Mouse (Mus musculus): ENCODE results near the gene Msrb3.

Gene Msrb3

DNA sequence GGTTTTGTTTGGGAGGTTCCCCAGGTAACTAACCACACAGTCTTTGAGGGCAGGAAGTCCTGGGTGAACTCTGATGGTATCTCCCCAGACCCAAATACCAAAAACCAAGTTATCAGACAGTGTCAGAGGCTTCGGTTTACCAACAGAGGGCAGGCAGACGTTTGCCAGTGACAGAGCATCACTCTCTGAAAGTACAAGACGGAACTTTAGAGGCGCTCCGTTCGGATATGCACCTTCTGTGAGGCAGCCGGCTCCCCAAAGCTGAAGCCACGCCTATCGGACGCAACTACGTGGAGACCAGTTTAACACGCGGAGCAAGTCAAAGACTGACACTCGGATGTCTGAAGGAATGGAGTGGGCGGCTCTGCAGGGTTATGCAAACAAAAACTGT lies 3.0 kb downstream of the Msrb3 start:
- no peak for DNase-seq

DNA sequence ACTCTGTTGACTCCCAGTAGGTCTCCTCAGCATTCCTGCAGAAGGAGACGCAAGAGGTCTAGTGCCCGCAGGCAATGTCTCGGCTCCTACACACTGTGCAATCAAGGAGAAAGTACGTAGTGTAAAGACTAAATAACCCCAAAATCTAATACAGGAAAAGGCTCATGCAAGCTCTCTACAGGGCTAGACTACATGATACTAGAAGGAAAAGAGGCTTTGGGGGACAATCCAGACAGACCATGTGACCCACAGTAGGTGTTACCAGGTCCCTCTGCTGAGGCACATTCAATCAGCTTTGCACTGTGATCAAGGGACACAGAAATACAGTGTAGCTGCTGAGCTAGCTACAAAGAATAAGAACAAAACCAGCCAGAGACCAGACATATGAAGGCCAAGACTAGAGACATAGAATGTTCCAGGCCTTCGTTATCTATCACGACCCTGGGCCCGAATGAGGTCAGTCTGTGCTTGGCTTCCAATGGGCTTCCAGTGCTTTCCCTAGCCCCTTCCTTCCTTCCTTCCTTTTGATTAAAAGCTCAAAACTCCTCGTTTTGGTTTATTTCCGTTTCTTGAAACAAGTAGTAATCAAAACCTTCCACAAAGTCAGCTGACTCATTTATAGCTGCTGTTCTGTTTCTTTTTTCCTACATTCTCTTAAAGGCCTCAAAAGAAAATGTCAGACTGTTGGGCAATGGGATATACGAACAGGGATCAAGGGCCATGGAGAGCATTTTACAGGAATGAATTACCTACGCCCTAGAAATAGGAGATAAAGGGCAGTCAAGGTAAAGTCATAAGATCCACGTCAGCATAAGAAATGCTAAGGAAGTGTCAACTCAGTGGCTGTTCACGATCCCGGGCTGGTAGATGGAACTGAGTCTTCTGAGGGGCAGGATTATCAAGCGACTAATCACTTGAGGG lies 3.7 kb downstream of the Msrb3 start:
- DNase-seq, result no peak

DNA sequence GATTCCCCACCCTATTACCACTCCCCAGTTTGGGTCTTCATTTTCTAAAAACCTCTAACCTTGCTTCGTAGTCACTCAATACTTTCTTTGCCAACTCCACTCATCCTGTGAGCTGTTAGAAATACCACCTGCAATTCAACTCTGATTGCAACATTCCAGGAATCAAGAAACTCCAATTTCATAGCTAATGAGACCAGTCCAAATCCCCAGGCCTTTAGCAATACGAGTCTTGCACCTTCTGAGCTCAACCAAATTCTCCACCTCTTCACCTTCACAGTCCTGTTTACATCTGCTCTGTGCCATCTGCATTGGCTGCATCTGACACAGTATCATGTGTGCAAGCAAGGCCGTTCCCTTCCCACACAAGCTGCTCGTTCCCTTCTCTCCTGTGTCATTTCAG lies 5.0 kb downstream of the Msrb3 start:
- DNase-seq, result no peak

DNA sequence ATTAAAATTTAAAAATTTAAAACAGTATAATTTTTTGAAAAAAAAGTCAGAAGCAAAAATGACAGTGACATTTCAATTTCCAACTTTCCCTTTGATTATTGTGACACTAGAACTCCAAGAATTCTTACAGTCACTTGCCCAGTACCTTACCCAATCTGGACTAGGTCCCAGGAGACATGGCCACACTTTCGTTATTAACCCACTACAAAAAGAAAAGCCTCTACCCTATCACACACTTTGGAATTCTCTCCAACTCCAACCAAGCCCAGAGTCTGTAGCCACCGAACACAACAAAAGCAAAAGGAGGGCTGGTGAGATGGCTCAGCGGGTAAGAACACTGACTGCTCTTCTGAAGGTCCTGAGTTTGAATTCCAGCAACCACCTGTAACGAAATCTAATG lies 7.8 kb downstream of the Msrb3 start:
- no peak for DNase-seq

DNA sequence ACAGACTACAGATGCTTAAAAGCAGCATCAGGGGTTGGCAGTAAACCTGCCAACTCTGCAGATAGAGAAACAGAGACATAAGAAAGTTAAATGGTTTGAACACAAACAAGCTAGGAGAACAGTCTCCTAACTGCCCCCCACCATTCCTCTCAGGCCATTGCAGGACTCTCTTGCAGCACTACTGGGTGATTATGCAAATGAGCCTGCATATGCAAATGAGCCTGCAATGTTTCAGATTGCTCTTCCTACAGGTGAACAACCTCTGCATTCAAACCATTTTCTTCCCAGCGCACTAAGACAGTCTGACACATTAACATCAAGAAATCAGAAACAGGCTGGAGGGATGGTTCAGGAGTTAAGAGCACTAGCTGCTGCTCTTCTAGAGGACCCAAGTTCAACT lies 8.3 kb downstream of the Msrb3 start:
- DNase-seq, result no peak

DNA sequence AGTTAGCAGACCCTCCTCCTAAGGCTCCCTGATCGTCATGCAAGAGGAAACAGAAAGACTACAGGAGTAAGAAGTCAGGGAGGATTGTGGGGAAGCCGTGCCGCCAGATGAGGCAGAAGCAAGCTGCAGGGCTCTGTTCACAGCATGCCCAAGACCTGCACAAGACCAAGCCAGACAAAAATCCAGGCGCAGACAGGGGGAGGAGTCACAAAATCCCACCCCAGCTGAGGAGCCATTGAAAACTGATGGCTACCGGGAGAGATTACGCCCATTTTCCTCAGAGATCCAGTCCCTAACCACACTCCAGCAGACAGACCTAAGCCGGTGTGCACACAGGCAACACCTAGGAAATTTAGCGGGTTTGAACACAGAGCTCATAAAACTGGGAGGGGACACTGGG lies 10.4 kb downstream of the Msrb3 start:
- DNase-seq, result no peak

DNA sequence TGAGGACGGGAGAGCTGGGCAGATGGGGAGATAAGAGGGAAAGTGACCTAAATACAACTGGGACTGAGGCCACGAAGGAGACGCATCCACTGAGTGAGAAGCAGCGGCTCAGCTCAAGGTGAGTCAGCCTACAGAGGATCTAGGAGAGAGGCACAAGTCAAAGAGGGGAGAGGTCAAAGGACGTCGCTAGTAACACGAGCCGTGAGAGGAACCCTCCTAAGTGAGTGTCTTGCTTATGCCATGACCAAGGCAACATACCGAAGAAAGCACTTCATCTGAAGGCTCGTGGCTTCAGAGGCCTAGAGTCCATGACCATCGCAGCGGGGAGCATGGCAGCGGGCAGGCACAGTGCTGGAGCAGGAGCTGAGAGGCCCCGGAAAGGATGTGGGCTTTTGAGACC lies 14.7 kb downstream of the Msrb3 start:
- no peak for DNase-seq

DNA sequence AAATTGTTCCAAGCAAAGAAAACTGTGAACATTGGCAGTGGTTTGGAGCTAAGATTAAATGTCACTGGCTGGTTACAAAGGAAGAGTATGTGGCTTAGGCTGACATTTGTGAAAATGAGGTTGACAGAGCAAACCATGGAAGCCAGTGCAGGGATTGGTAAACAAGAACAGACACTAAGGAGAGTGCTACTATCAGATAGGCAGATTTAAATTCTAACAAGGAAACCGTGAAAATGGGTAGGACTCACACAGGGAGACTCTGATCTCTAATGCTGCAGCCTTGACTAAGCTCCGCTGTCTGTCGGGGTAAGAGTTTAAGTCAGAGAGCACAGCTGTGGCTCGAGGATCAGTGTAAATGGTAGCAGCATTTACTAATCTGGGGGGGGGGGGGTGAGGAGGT lies 15.2 kb downstream of the Msrb3 start:
- no peak for DNase-seq

DNA sequence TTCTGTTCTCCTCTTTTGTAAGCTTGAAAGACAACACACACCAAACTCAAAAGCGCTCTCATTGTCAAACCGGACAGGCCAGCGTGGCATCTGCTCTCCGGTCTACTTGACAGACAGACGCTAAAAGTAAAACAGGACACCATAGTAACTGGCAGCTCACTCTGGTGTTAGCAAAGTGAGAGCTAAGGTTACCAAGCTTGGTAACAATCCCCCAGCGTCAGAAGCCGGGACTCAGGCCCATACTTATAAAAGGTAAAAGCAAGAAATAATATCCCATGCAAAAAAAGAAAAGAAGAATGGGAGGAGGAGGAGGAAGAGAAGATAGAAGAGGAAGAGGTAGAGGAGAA lies 15.9 kb downstream of the Msrb3 start:
- DNase-seq, result no peak

DNA sequence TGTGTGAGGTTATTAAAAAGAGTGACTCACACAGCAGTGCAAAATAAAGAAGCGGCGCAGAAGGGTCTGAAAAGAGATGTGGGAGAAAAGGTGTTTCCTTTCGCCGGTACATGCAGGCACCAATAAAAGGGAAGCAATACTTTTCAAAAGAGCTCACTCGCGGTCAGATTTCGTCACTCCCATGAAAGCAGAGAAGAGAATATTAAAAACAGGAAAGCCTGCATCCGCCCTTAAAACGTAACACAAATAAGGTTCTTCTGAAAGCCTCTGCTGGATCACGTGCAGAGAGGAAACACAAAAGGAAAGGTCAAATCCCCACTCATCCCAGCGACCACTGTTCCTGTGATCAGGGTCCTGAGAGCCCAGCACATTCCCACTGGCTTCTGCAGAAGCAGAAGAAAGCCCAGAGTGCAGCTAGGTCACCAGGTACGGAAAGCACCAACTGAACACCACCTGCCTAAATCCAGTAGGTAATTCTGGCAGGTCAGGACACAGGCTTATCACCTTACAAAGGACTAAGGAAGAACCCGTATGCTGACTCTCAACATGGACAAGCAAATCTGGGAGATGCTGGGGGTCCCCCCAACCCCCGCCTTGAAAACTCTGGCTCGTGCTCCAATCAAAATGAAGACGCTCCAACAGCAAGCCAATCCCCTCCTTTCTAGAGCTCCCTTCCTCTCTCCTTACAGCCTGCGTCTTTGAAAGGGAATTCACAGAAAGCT lies 16.4 kb downstream of the Msrb3 start:
- no peak for DNase-seq

DNA sequence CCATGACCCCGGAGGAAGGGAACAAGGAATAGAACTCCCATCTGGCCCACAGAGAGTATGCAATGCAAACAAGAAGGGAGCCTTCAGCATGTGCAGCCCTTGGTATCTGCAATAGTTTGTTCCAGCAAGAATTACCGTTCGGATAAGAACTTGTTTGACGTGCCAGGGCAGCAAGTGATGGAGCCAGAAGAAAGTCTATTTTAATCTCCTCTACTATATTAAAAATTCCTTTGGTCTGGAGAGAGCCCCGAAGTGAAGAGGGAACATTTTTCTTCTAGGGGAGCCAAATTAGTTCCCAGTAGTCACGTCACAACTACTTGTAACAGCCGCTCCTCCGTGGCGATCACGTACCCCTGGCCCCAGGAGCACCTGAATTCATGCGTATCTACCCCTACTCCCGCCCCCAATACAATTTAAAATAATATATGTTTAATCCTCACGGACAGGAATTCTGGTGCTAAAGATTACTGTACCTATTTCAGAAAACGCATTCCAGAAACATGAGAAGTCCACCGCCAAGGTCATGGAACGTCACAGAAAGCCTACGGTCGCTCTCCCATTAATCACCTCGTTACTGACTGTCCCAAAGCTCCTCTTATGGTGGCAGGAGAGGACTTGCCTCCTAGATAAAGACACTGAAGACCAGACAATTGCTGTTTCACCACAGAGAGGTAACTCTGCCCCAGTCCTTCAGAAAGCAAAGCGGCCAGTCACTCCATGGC lies 22.2 kb downstream of the Msrb3 start:
- no peak for DNase-seq

DNA sequence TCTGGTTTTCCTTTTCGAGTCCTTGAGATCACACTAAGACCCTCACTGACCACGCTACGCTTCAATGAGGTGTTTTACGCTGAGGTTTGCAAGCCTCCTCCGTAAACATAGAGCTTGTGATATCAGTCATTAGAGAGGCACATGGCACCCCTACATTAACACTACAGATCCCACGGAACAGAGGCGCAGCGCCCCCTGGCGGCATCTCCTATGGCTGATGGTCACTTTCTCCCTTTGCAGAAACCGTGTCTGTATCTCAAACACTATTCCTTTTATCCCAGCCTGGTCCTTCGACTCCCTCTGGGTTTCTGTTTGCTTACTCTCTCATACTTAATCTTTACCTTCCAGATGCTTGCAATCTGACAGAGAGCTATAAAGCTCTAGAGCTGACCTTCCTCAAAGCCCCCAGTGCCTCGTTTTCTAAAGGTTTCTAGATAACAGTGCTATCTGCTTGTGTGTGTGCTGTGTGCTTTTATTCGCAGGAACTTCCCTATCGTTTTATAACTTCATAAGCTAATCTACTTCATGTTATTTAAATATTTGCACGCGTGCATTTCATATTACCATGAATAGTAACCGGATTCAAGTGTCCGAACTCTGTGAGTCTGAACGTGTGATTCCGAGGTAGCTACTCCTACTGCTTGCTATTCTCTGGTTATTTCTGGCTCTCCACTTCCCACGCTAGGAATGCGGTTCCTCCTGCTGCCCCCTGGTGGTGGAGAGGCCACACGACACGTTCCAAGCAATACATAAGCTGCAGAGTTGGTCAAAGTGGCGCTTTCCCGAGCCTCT lies 23.0 kb downstream of the Msrb3 start:
- DNase-seq, result peak; percentile 62

DNA sequence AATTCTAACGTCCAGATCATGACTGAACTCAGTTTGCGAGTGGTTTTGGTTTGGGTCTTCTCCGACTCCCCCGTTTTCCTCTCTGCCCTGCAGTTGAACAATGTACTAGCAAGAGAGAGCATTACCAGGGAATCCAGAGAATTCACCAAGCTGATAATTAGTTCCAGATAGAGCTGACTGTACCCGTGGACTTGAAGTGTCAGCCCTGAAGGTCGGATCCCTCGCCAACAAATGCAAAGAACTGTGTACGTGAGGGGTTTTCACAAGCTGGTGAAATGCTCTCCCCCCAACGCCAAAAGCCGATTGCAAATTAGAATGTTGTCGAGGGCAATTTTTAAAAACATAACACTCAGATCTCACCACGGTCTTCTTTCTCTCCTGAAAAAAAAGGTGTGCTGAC lies 24.6 kb downstream of the Msrb3 start:
- no peak for DNase-seq

DNA sequence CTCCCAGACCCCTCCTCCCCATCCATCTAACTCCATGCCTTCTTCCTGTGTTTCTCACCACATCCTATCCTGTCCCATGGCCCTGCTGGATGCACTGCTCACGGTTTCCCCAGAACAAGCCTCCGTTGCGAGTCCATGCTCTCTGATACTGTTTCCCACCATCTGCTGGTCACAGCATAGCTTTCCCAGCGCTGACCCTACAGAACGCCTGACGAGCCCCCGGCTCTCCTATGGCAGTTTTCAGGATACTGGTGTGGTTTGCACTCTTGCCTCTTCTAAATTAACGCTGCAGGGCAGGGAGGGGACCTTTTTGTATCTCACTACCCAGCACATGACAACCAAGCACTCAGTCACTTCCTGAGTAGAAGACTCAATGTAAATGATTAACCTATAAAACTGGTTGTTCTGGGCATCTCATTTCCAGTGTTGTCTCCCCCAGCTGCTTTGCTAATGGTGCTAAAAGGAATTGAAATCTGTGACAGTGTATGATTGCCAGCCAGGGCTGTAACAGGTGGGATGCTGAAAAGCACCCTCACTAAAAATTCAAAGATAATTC lies 25.2 kb downstream of the Msrb3 start:
- DNase-seq, result no peak

DNA sequence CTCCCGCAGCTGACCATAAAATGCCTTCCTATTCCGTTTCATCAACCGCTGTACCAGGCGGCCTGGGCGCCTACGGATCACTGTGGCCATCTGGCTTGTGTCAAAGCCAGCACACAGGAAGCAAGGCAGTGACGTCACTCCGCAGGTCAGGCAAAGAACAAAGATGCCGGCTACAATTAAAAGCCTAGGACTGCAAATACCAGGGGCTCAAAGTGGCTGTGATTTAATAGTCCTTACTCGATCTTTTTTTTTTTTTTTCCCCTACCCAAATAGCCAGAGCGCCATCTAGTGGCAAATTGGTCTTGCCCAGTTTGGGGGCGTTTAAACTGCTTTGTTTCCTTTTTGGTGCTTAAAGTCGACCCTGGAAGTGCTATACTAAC lies 26.4 kb downstream of the Msrb3 start:
- peak; percentile 24 for DNase-seq

DNA sequence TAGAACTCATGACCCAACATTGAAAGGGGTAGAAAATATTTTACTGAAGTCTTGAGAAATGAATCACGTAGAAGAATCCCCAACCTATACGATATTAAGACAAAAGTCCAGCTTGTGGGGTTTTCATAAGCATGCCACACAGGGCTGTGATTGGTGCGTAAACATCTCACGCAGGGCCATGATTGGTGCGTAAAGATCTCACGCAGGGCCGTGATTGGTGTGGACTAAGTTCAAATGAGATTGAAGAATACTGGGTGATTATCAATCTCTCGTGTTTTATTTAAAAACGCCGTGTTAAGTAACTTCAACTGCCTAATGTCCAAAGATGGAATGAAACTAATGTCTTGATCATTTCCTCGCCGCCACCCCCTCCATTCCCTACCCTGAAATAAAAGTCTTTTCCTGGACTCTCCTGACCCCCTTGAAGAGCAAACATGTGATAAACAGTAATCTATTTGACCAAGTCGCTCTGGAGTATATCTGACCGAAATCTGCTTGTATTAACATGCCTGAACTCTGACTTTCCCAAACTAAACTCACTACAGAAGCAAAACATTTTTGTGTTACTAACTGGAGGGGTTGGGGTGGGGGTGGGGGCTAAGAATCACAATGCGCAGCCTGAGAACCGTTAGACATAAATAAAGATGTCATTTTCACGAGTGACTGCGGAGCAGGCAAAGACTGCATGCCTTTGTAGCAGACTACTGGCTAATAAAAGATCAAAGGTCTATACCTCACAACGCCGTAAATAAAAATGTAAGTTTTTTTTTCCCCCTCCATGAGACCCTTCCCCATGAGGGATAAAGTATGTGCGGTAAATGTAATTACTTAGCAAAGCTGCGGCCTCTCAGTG lies 27.0 kb downstream of the Msrb3 start:
- no peak for DNase-seq

DNA sequence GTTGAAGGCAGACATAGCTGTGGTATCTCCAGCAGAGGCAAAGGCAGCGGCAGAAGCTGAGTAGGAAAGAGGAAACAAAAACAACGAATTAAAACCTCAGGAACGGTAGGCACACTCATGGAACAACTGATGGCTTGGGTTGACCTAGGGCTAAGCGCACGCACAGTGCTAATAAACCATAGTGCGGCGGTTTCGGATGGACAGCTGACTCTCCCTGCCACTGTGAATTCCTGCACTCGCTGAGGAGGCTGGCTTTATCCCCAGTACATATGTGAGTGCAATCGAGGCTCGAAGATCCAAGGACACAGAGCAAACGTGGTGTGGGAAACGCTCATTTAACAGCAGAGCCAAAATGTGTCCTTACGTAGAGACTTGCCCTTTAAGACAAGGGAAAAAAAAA lies 27.8 kb downstream of the Msrb3 start:
- DNase-seq, result no peak

DNA sequence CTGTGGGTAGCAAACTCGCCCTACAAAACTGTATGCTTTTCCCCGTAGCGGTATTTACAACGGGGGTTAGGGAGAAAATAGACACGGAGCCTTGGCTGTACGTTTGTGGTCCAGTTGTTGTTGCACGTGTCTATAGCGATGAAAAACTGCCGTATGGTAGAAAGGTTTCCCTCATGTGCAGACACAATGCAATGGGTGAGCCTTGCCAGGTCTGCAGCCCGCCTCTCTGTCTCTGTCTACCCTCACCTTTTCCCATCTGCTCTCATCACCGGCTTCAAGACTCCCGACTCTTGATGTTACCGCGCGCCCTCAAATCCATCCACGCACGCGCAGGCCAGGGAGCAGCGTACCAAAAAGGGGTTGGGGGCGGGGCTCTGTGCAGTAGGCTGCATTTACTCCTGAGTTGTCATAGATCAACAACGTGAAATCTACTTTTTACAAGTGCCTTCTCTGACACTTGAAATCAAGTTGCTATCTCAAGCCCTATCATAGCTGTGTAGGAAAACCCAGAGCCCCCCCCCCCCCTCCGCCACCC lies 29.6 kb downstream of the Msrb3 start:
- DNase-seq, result no peak

DNA sequence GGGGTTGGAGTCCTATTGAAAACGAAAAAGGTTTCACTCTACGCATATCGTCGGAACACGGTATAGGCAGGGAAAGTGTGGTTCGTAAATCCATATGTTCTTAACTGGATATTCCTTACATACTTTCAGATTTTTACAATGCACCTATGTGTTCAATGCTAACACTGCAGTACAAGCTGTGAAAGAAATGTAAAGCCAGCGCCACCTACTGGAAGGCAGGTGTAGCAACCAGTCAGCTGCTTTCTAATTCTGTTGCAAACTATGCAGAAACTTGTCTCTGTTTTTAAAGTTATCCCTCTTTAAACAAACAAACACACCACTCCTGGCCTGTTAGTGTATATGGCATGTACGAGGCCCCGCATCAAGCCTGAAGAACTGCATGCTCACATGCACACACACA lies 34.5 kb downstream of the Msrb3 start:
- DNase-seq, result peak; percentile 33

DNA sequence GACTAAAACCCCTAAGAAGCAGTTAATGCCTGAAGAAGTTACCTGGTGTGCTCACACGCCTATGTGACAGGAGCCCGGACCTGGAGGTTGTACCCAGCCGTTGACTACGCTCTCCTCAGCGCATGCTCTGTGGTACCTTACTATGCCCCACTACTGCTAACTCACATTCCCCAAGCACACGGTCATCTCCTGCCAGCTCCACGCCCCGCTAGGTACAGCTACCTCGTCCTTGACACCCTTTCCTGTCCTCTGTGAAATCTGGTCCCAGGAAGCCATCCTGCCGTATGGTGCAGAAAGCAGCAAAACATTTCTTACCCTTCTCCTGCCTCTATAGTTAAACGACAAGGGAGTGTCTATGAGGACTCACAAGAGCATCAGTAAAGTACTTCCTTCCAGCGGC lies 37.2 kb downstream of the Msrb3 start:
- no peak for DNase-seq

DNA sequence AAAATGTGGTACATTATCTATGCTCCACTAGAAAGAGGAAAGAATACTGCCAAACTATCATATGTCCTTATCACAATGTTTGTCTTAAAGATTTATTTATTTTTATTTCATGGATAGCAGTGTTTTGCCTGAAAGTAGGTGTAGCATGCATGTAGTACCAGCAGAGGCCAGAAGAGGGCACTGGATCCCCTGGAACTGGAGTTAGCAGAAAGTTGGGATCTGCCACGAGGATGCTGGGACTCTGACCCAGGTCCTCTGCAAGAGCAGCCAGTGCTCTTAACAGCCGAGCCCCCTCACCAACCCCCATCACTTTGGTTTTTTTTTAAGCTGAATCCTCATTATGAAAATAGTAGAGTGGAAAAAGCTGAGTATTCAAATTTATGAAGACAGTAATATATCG lies 37.7 kb downstream of the Msrb3 start:
- DNase-seq, result no peak

Measured in cerebellum, adult 11 months (tissue).